Mouse (Mus musculus): ENCODE measurements around the gene Pard3b. TPM values are rescaled to one million over a fixed set of nuclear protein-coding genes. Genes with fewer than 3 reads are reported as not detected.

Gene Pard3b
- polyA plus RNA-seq, 1 experiment: 0.12 TPM

GRCm38 (mm10) chr1:62378335-62378734, 739.7 kb downstream of the Pard3b start:
- H3K4me3 ChIP-seq (ENCODE audit: insufficient read depth, low read length): no peak overlapping the region
- H3K27ac ChIP-seq (ENCODE audit: insufficient read depth, low read depth, low read length): no peak overlapping the region
- no peaks in the 10 kb centered on the region for H3K4me1 ChIP-seq (ENCODE audit: control insufficient read depth, insufficient read depth, low read length)
- TF ChIP-seq CTCF (IDR thresholded peaks at IDR 0.05; ENCODE audit: low read depth, low read length) (no peak), POLR2A (IDR thresholded peaks at IDR 0.05; ENCODE audit: borderline replicate concordance, low read depth, low read length) (no peak)

- TF ChIP-seq CTCF (IDR thresholded peaks at IDR 0.05; ENCODE audit: low read depth, low read length): no peak
- no peak for TF ChIP-seq POLR2A (IDR thresholded peaks at IDR 0.05; ENCODE audit: borderline replicate concordance, low read depth, low read length)
- no peak overlapping the region for H3K27ac ChIP-seq (ENCODE audit: insufficient read depth, low read depth, low read length)
- no peaks in the 10 kb centered on the region for H3K4me1 ChIP-seq (ENCODE audit: control insufficient read depth, insufficient read depth, low read length)
- no peak overlapping the region for H3K4me3 ChIP-seq (ENCODE audit: insufficient read depth, low read length)
These were observed 744.3 kb downstream of the Pard3b start for GRCm38 (mm10) chr1:62382807-62383514.

- TF ChIP-seq CTCF (IDR thresholded peaks at IDR 0.05; ENCODE audit: low read depth, low read length) (no peak), POLR2A (IDR thresholded peaks at IDR 0.05; ENCODE audit: borderline replicate concordance, low read depth, low read length) (no peak)
- H3K4me1 ChIP-seq (ENCODE audit: control insufficient read depth, insufficient read depth, low read length): no peaks in the 10 kb centered on the region
- H3K27ac ChIP-seq (ENCODE audit: insufficient read depth, low read depth, low read length): no peak overlapping the region
- H3K4me3 ChIP-seq (ENCODE audit: insufficient read depth, low read length): no peak overlapping the region
These were observed 745.6 kb downstream of the Pard3b start for GRCm38 (mm10) chr1:62384241-62384640.

- H3K4me3 ChIP-seq (ENCODE audit: insufficient read depth, low read length): no peak overlapping the region
- no peak overlapping the region for H3K27ac ChIP-seq (ENCODE audit: insufficient read depth, low read depth, low read length)
- TF ChIP-seq POLR2A (IDR thresholded peaks at IDR 0.05; ENCODE audit: borderline replicate concordance, low read depth, low read length): no peak
- TF ChIP-seq CTCF (IDR thresholded peaks at IDR 0.05; ENCODE audit: low read depth, low read length): no peak
- peaks cover 6% of the 10 kb centered on the region for H3K4me1 ChIP-seq (ENCODE audit: control insufficient read depth, insufficient read depth, low read length)
These were observed 749.4 kb downstream of the Pard3b start for GRCm38 (mm10) chr1:62388013-62388412.

GRCm38 (mm10) chr1:62392863-62393262, 754.2 kb downstream of the Pard3b start:
- Histone ChIP-seq H3K4me1 (ENCODE audit: control insufficient read depth, insufficient read depth, low read length) (peaks cover 11% of the 10 kb centered on the region), H3K27ac (ENCODE audit: insufficient read depth, low read depth, low read length) (no peak overlapping the region), H3K4me3 (ENCODE audit: insufficient read depth, low read length) (no peak overlapping the region)
- no peak for TF ChIP-seq POLR2A (IDR thresholded peaks at IDR 0.05; ENCODE audit: borderline replicate concordance, low read depth, low read length)
- TF ChIP-seq CTCF (IDR thresholded peaks at IDR 0.05; ENCODE audit: low read depth, low read length): no peak

GRCm38 (mm10) chr1:62394555-62394954, 755.9 kb downstream of the Pard3b start:
- TF ChIP-seq POLR2A (IDR thresholded peaks at IDR 0.05; ENCODE audit: borderline replicate concordance, low read depth, low read length): no peak
- no peak for TF ChIP-seq CTCF (IDR thresholded peaks at IDR 0.05; ENCODE audit: low read depth, low read length)
- Histone ChIP-seq H3K27ac (ENCODE audit: insufficient read depth, low read depth, low read length) (no peak overlapping the region), H3K4me3 (ENCODE audit: insufficient read depth, low read length) (no peak overlapping the region), H3K4me1 (ENCODE audit: control insufficient read depth, insufficient read depth, low read length) (peaks cover 11% of the 10 kb centered on the region)

- no peak overlapping the region for H3K4me3 ChIP-seq (ENCODE audit: insufficient read depth, low read length)
- H3K4me1 ChIP-seq (ENCODE audit: control insufficient read depth, insufficient read depth, low read length): peaks cover 2% of the 10 kb centered on the region; the same call in 1 of the 2 replicates
- no peak overlapping the region for H3K27ac ChIP-seq (ENCODE audit: insufficient read depth, low read depth, low read length)
- no peak for TF ChIP-seq POLR2A (IDR thresholded peaks at IDR 0.05; ENCODE audit: borderline replicate concordance, low read depth, low read length)
- TF ChIP-seq CTCF (IDR thresholded peaks at IDR 0.05; ENCODE audit: low read depth, low read length): no peak
These were observed 759.6 kb downstream of the Pard3b start for GRCm38 (mm10) chr1:62398261-62398660.

- no peak overlapping the region for H3K27ac ChIP-seq (ENCODE audit: insufficient read depth, low read depth, low read length)
- H3K4me3 ChIP-seq (ENCODE audit: insufficient read depth, low read length): no peak overlapping the region
- H3K4me1 ChIP-seq (ENCODE audit: control insufficient read depth, insufficient read depth, low read length): peaks cover 2% of the 10 kb centered on the region; the same call in 1 of the 2 replicates
- TF ChIP-seq POLR2A (IDR thresholded peaks at IDR 0.05; ENCODE audit: borderline replicate concordance, low read depth, low read length) (no peak), CTCF (IDR thresholded peaks at IDR 0.05; ENCODE audit: low read depth, low read length) (no peak)
These were observed 760.1 kb downstream of the Pard3b start for GRCm38 (mm10) chr1:62398738-62399137.

GRCm38 (mm10) chr1:62405061-62405460, 766.4 kb downstream of the Pard3b start:
- H3K4me1 ChIP-seq (ENCODE audit: control insufficient read depth, insufficient read depth, low read length): no peaks in the 10 kb centered on the region
- no peak overlapping the region for H3K27ac ChIP-seq (ENCODE audit: insufficient read depth, low read depth, low read length)
- H3K4me3 ChIP-seq (ENCODE audit: insufficient read depth, low read length): no peak overlapping the region
- TF ChIP-seq POLR2A (IDR thresholded peaks at IDR 0.05; ENCODE audit: borderline replicate concordance, low read depth, low read length): no peak
- no peak for TF ChIP-seq CTCF (IDR thresholded peaks at IDR 0.05; ENCODE audit: low read depth, low read length)

- Histone ChIP-seq H3K27ac (ENCODE audit: insufficient read depth, low read depth, low read length) (no peak overlapping the region), H3K4me1 (ENCODE audit: control insufficient read depth, insufficient read depth, low read length) (peaks cover 3% of the 10 kb centered on the region; the same call in 1 of the 2 replicates), H3K4me3 (ENCODE audit: insufficient read depth, low read length) (no peak overlapping the region)
- TF ChIP-seq POLR2A (IDR thresholded peaks at IDR 0.05; ENCODE audit: borderline replicate concordance, low read depth, low read length) (no peak), CTCF (IDR thresholded peaks at IDR 0.05; ENCODE audit: low read depth, low read length) (no peak)
These were observed 772.7 kb downstream of the Pard3b start for GRCm38 (mm10) chr1:62411368-62411767.

Measured in bone marrow macrophage, adult 2 months (primary cell).